Mouse (Mus musculus): ENCODE data around the gene Otud5.
"Not testable (repeated sequence)": the region's sequence is repeated elsewhere in the genome, so short reads cannot be mapped to it uniquely, and the experiment has no call there.

The Otud5 gene

DNA sequence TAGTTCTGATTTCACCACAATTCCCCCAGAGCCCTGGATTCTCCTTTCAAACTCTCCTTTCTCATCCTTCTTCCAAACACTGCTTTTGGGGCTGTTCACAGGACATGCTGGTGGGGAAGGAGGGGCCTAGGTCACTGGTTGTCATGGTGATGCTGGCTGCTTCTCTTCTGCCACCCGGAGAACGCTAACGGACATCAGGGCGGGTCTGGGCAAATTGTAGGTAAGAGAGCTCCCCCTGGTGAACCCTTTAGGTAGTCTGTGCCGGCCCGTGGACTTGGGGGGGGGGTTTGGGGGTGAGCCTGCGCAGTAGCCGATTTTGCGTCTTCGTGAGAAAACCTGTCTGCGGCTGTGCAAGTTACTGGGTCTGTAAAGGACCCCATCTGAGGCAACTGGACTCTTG is 38.7 kb downstream of the Otud5 start:
- DNase-seq (ENCODE audit: low spot score) = peak; percentile 13

GRCm38 (mm10) chrX:7883841-7884567 is 42.8 kb downstream of the Otud5 start, which contains the start of gene Slc35a2:
Gene Slc35a2 (plus strand): TSS chrX:7884028.
- peak; percentile 74 for DNase-seq (ENCODE audit: low spot score)

- DNase-seq (ENCODE audit: low spot score) = no peak
Observed at GRCm38 (mm10) chrX:7898211-7898610, 57.0 kb downstream of the Otud5 start.

DNA sequence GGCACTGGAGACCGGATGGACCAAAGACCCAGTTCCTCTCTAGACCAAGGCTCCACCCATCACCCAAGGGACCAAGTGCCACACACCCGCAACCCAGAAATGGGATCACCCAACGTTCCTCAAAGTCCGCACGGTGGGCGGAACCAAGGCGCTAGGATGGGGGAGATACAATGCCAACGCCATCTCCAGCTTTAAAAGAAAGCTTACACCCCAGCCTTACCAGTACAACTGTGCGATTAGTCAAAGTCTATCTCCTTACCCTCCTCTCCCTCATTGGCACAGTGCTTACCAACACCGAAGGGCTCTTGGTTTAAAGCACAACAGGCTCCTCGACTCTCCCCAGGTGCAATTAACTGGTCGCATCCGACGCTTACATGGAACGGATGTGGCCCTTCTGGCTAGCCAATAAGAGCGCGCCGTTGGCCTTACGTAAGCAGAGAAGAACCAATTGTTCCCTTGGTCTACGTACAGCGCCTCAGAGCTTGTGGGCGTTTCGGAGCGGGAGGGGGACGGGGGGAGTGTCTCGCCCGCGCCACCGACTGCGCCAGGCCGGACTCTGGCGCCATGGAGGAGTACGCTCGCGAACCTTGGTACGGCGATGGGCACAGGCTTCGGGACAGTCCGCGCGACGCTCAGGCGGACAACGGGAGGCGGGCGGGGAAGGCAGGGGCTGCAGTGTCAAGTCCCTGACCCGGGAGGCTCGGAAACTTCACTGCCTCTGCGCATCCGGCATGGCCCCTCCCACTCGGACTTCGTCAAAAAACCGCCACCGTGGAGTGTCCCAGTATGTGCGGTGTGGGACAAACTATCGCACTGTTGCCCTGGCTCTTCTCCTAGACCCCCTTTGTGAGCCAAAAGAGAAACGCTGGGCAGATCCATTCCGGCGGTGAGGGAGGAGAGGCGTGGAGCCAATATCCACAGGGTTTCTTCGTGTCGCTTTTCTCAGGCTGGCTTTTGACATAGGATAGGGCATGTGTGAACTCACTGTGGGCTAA is 58.0 kb downstream of the Otud5 start, which contains the start of the genes Pqbp1 and Timm17b:
TSS of gene Pqbp1 (minus strand) at position 390 of the 995 bp plus-strand sequence.
TSS of gene Timm17b (plus strand) at position 478 of the 995 bp plus-strand sequence.
- DNase-seq (ENCODE audit: low spot score) = peak; percentile 60

- DNase-seq (ENCODE audit: low spot score) = no peak
Observed at GRCm38 (mm10) chrX:7904441-7904840, 63.3 kb downstream of the Otud5 start.

DNA sequence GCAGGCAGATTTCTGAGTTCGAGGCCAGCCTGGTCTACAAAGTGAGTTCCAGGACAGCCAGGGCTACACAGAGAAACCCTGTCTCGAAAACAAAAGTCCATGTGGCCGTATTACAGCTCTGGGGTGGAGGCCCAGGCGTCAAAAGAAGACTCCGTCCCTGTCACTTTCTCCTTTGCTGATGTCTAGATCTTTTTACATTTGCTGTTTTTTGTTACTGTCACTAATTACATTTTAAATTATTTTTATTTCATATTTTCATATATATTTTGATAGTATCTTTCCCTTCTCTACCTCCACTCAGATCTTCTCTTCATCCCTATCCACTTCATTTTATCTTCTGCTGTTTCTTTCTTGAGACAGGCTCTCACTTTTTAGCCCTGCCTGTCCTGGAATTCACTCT is 66.6 kb downstream of the Otud5 start, which contains the start of gene Gm10491:
TSS of gene Gm10491 (minus strand) at position 101 of the 400 bp plus-strand sequence.
- no peak for DNase-seq (ENCODE audit: low spot score)

GRCm38 (mm10) chrX:7909242-7909641 is 68.1 kb downstream of the Otud5 start, which contains the start of gene Gm10490:
Gene Gm10490 (plus strand): TSS chrX:7909542.
- not testable (repeated sequence) for DNase-seq (ENCODE audit: low spot score)

GRCm38 (mm10) chrX:7910473-7910872 is 69.3 kb downstream of the Otud5 start:
- DNase-seq (ENCODE audit: low spot score) = no peak

- DNase-seq (ENCODE audit: low spot score) = not testable (repeated sequence)
Observed at GRCm38 (mm10) chrX:7915669-7916068, 74.5 kb downstream of the Otud5 start.

- not testable (repeated sequence) for DNase-seq (ENCODE audit: low spot score)
Observed at GRCm38 (mm10) chrX:7917960-7918359, 76.8 kb downstream of the Otud5 start.

- DNase-seq (ENCODE audit: low spot score) = no peak
Observed at GRCm38 (mm10) chrX:7919601-7920383, 78.6 kb downstream of the Otud5 start, which contains the start of gene Pcsk1n. Gene Pcsk1n (plus strand): TSS chrX:7919822.

GRCm38 (mm10) chrX:7922032-7922431 is 80.9 kb downstream of the Otud5 start:
- no peak for DNase-seq (ENCODE audit: low spot score)
